ENCODE assay signal across 8 mouse cellular contexts in genomic region chr17:32165803-32166595, GRCm38 (mm10). TPM values are rescaled to one million over a fixed set of nuclear protein-coding genes. Genes with fewer than 3 reads are reported as not detected.
DNase-seq lines count a peak whose midpoint lies in the region; ATAC-seq and TF ChIP-seq lines count a peak whose summit lies in the region.

No protein-coding gene starts in this region.

- no peaks in the 10 kb centered on the region for H3K79me3 ChIP-seq in C2C12 (ENCODE audit: low read depth)

- no peaks in the 10 kb centered on the region for H3K9me3 ChIP-seq in embryonic facial prominence, embryonic 12.5 days
- H3K9me3 ChIP-seq in hindbrain, embryonic 13.5 days = no peaks in the 10 kb centered on the region
- H3K9me3 ChIP-seq in liver, embryonic 13.5 days (replicated peaks) = no peaks in the 10 kb centered on the region

- H3K4me3 ChIP-seq in C2C12 (ENCODE audit: insufficient read depth, poor library complexity, severe bottlenecking) = peak overlapping the region; percentile 43
- H3K4me3 ChIP-seq in embryonic facial prominence, embryonic 12.5 days = peak overlapping the region; percentile 71
- peak overlapping the region; percentile 54 for H3K4me3 ChIP-seq in hindbrain, embryonic 13.5 days
- peak overlapping the region; percentile 58 for H3K4me3 ChIP-seq in liver, embryonic 13.5 days (replicated peaks)
- peak overlapping the region; percentile 38 for H3K4me3 ChIP-seq in olfactory bulb, adult 2 months (ENCODE audit: insufficient read depth, low read depth, low read length)

- TF ChIP-seq CTCF in C2C12 (IDR thresholded peaks at IDR 0.05; ENCODE audit: control insufficient read depth, insufficient read depth, insufficient read length) = no peak
- no peak for TF ChIP-seq CTCF in olfactory bulb, adult 2 months (IDR thresholded peaks at IDR 0.05; ENCODE audit: insufficient read depth, low read depth, low read length)

- peak overlapping the region; percentile 78 for H3K4me2 ChIP-seq in embryonic facial prominence, embryonic 12.5 days (replicated peaks)
- H3K4me2 ChIP-seq in hindbrain, embryonic 13.5 days = peak overlapping the region; percentile 85
- H3K4me2 ChIP-seq in liver, embryonic 13.5 days = peak overlapping the region; percentile 79

- peak; percentile 72 to 76 for DNase-seq in cerebellum, postnatal 10 days
- DNase-seq in cerebellum, postnatal 36 days = no peak
- DNase-seq in liver, embryonic 13.5 days = no peak

- peaks cover 34% of the 10 kb centered on the region for H3K4me1 ChIP-seq in embryonic facial prominence, embryonic 12.5 days
- peaks cover 54% of the 10 kb centered on the region for H3K4me1 ChIP-seq in hindbrain, embryonic 13.5 days (replicated peaks)
- peaks cover 45% of the 10 kb centered on the region for H3K4me1 ChIP-seq in liver, embryonic 13.5 days (replicated peaks)
- peaks cover 30% of the 10 kb centered on the region for H3K4me1 ChIP-seq in olfactory bulb, adult 2 months (ENCODE audit: control insufficient read depth, insufficient read depth, low read length)

- H3ac ChIP-seq in C2C12 (ENCODE audit: control insufficient read depth, insufficient read length, low read depth) = peak overlapping the region; percentile 47

- ATAC-seq in embryonic facial prominence, embryonic 12.5 days (ENCODE audit: insufficient number of reproducible peaks, insufficient read depth, low FRiP score, low TSS enrichment) = peak; percentile 53
- ATAC-seq in hindbrain, embryonic 13.5 days (ENCODE audit: low FRiP score) = peak; percentile 73
- ATAC-seq in liver, embryonic 13.5 days (ENCODE audit: low read depth) = no peak
- no peak for ATAC-seq in erythroid progenitor cell, adult 5-6 weeks (replicated peaks; ENCODE audit: low FRiP score, poor library complexity, severe bottlenecking)

- peak overlapping the region; percentile 92 for H3K27ac ChIP-seq in embryonic facial prominence, embryonic 12.5 days
- peak overlapping the region; percentile 91 for H3K27ac ChIP-seq in hindbrain, embryonic 13.5 days
- no peak overlapping the region for H3K27ac ChIP-seq in liver, embryonic 13.5 days
- no peak overlapping the region for H3K27ac ChIP-seq in olfactory bulb, adult 2 months (ENCODE audit: insufficient read depth, low read depth, low read length)

- no peak for TF ChIP-seq POLR2A in olfactory bulb, adult 2 months (IDR thresholded peaks at IDR 0.05; ENCODE audit: insufficient read depth, low read depth, low read length)

- H3K27me3 ChIP-seq in C2C12 (ENCODE audit: control insufficient read depth, insufficient read depth, insufficient read length) = no peaks in the 10 kb centered on the region
- no peaks in the 10 kb centered on the region for H3K27me3 ChIP-seq in embryonic facial prominence, embryonic 12.5 days
- H3K27me3 ChIP-seq in hindbrain, embryonic 13.5 days = no peaks in the 10 kb centered on the region
- peaks cover 76% of the 10 kb centered on the region for H3K27me3 ChIP-seq in liver, embryonic 13.5 days

- H3K79me2 ChIP-seq in C2C12 (ENCODE audit: control insufficient read depth, insufficient read depth) = no peaks in the 10 kb centered on the region

- no peaks in the 10 kb centered on the region for H3K36me3 ChIP-seq in C2C12 (ENCODE audit: control insufficient read depth, insufficient read depth)
- no peaks in the 10 kb centered on the region for H3K36me3 ChIP-seq in embryonic facial prominence, embryonic 12.5 days
- H3K36me3 ChIP-seq in hindbrain, embryonic 13.5 days = no peaks in the 10 kb centered on the region
- no peaks in the 10 kb centered on the region for H3K36me3 ChIP-seq in liver, embryonic 13.5 days

- WGBS in embryonic facial prominence, embryonic 12.5 days = under 1% methylated on average over 35 of the region's 43 CpGs
- WGBS in hindbrain, embryonic 13.5 days = under 1% methylated on average over 34 of the region's 43 CpGs
- WGBS in liver, embryonic 13.5 days (ENCODE audit: insufficient replicate concordance) = 2% methylated on average over 39 of the region's 43 CpGs
- WGBS in olfactory bulb, adult 2 months = 2% methylated on average over 42 of the region's 43 CpGs

- H3K9ac ChIP-seq in embryonic facial prominence, embryonic 12.5 days = peak overlapping the region; percentile 80
- H3K9ac ChIP-seq in hindbrain, embryonic 13.5 days = peak overlapping the region; percentile 79
- H3K9ac ChIP-seq in liver, embryonic 13.5 days = peak overlapping the region; percentile 57; the same call in 1 of the 2 replicates

TF ChIP-seq in C2C12, 6 proteins besides CTCF, POLR2A, EP300 and RAD21:
- no peak for TF ChIP-seq USF1 (IDR thresholded peaks at IDR 0.05; ENCODE audit: low read depth)
- TF ChIP-seq MYOG (IDR thresholded peaks at IDR 0.05; ENCODE audit: control insufficient read depth, extremely low read depth, insufficient read length) = no peak
- TF ChIP-seq MYOD1 (IDR thresholded peaks at IDR 0.05; ENCODE audit: control insufficient read depth, insufficient read length, low read depth) = no peak
- TF ChIP-seq CEBPB (IDR thresholded peaks at IDR 0.05; ENCODE audit: low read depth) = no peak
- no peak for TF ChIP-seq FOSL1 (IDR thresholded peaks at IDR 0.05; ENCODE audit: insufficient read depth, low read length, poor library complexity, severe bottlenecking)
- TF ChIP-seq MAX (IDR thresholded peaks at IDR 0.05) = no peak

RNA-seq across cellular contexts. Expression of gene Notch3, which starts 0.7 kb away (rescaled TPM):
- 14.8 TPM for polyA plus RNA-seq in C2C12 (2012; fragmentation: generic; extraction: Trizol)
- polyA plus RNA-seq in embryonic facial prominence, embryonic 12.5 days (2016; fragmentation: Nextera tagmentation; extraction: Ambion mirVana) = 22.1 and 23.0 TPM in 2 replicates
- polyA plus RNA-seq in hindbrain, embryonic 13.5 days (2015; fragmentation: Nextera tagmentation; extraction: Ambion mirVana) = 8.2 and 8.6 TPM in 2 replicates
- polyA plus RNA-seq in liver, embryonic 13.5 days (2015; fragmentation: Nextera tagmentation; extraction: Ambion mirVana) = 0.45 and 0.48 TPM in 2 replicates
- not detected in 2 replicates for polyA plus RNA-seq in olfactory bulb, adult 2 months (2012; ENCODE audit: insufficient read depth, insufficient read length, low replicate concordance, missing spikeins)
- 0.42 TPM in 1 of 2 replicates, not detected in the other for total RNA-seq in erythroid progenitor cell, adult 5-6 weeks (2015; ENCODE audit: low replicate concordance)
- total RNA-seq in erythroid progenitor cell, adult 5-6 weeks (2017; ENCODE audit: low replicate concordance) = 0.26 TPM in 1 of 2 replicates, not detected in the other

RNA-seq across cellular contexts. Expression of gene Ephx3, which starts 23.4 kb away (rescaled TPM):
- 0.12 TPM for polyA plus RNA-seq in C2C12 (2012; fragmentation: generic; extraction: Trizol)
- 0.23 and 0.27 TPM in 2 replicates for polyA plus RNA-seq in embryonic facial prominence, embryonic 12.5 days (2016; fragmentation: Nextera tagmentation; extraction: Ambion mirVana)
- 0.10 and 0.23 TPM in 2 replicates for polyA plus RNA-seq in hindbrain, embryonic 13.5 days (2015; fragmentation: Nextera tagmentation; extraction: Ambion mirVana)
- polyA plus RNA-seq in liver, embryonic 13.5 days (2015; fragmentation: Nextera tagmentation; extraction: Ambion mirVana) = not detected in 2 replicates
- not detected in 2 replicates for polyA plus RNA-seq in olfactory bulb, adult 2 months (2012; ENCODE audit: insufficient read depth, insufficient read length, low replicate concordance, missing spikeins)
- 0.84 TPM in 1 of 2 replicates, not detected in the other for total RNA-seq in erythroid progenitor cell, adult 5-6 weeks (2015; ENCODE audit: low replicate concordance)
- 1.4 and 2.7 TPM in 2 replicates for total RNA-seq in erythroid progenitor cell, adult 5-6 weeks (2017; ENCODE audit: low replicate concordance)

Comparison
In these comparisons a context has a peak if more than half of its experiments do, and no peak if none do; other contexts are left out.
1. DNase-seq: peak in cerebellum, postnatal 10 days (2 of 2); none in cerebellum, postnatal 36 days (0 of 2) and liver, embryonic 13.5 days (single experiment).
2. ATAC-seq: peak in embryonic facial prominence, embryonic 12.5 days (single experiment) and hindbrain, embryonic 13.5 days (single experiment); none in liver, embryonic 13.5 days (single experiment) and erythroid progenitor cell, adult 5-6 weeks (single experiment).
3. H3K27ac ChIP-seq: peak in embryonic facial prominence, embryonic 12.5 days (single experiment) and hindbrain, embryonic 13.5 days (single experiment); none in liver, embryonic 13.5 days (single experiment) and olfactory bulb, adult 2 months (single experiment).
4. Peak in every context shown above with its lines, with median percentiles within 50 percentile points of each other: H3K4me3 ChIP-seq, H3K4me2 ChIP-seq and H3K9ac ChIP-seq.